Mouse (Mus musculus) neural tube, embryonic 14.5 days (tissue): ENCODE measurements around the gene Ager. TPM values are rescaled to one million over a fixed set of nuclear protein-coding genes. Genes with fewer than 3 reads are reported as not detected.

Source experiments
- ATAC-seq: fragments of 200-750 bp; cut with Nextera tagmentation; 2 replicates; pipeline ENCODE4 v1.8.0; 2017; ENCODE audit warnings: low read depth, mild to moderate bottlenecking, moderate TSS enrichment, moderate library complexity
- H3K27ac ChIP-seq: fragments of 300-500 bp; sonication (generic); 2 replicates; pipeline ENCODE4 v1.5.1; 2014; ENCODE audit warnings: low read depth, mild to moderate bottlenecking, control low read depth, low read length, moderate library complexity, mixed read lengths
- H3K27me3 ChIP-seq: fragments of 300-500 bp; sonication (generic); 2 replicates; pipeline ENCODE4 v1.6.1; 2014; ENCODE audit warnings: low read length; ENCODE audit not compliant: control insufficient read depth, insufficient read depth
- H3K36me3 ChIP-seq: fragments of 300-500 bp; sonication (generic); 2 replicates; pipeline ENCODE4 v1.6.1; 2014; ENCODE audit warnings: low read length, mixed read lengths; ENCODE audit not compliant: control insufficient read depth, insufficient read depth
- H3K4me1 ChIP-seq: fragments of 300-500 bp; sonication (generic); 2 replicates; pipeline ENCODE4 v1.6.1; 2014; ENCODE audit warnings: low read length; ENCODE audit not compliant: control insufficient read depth, insufficient read depth
- H3K4me2 ChIP-seq: fragments of 300-500 bp; sonication (generic); 2 replicates; pipeline ENCODE4 v1.6.1; 2014; ENCODE audit warnings: mild to moderate bottlenecking, low read depth, low read length, control low read depth
- H3K4me3 ChIP-seq: fragments of 300-500 bp; sonication (generic); 2 replicates; pipeline ENCODE4 v1.5.1; 2014; ENCODE audit warnings: low read depth, low read length, control low read depth, mixed read lengths
- H3K9ac ChIP-seq: fragments of 300-500 bp; sonication (generic); replicated peaks from 2 replicates; pipeline ENCODE4 v1.6.1; 2014; ENCODE audit warnings: low read depth, mild to moderate bottlenecking, control low read depth, low read length, mixed read lengths
- H3K9me3 ChIP-seq: fragments of 300-500 bp; sonication (generic); 2 replicates; pipeline ENCODE4 v1.6.1; 2016; ENCODE audit warnings: low read length; ENCODE audit not compliant: control insufficient read depth
- WGBS: fragments of 180-500 bp; shearing (Covaris S2); extraction: QIAGEN DNeasy Blood & Tissue Kit; methylation state at CpG from one replicate; pipeline ENCODE4 v1.1.7; 2014; 5-methylcytosine and 5-hydroxymethylcytosine counted together
- polyA plus RNA-seq: library from polyadenylated mRNA; unstranded; fragments of >200 nt; fragmentation: Nextera tagmentation; extraction: Ambion mirVana; gene quantifications from 2 replicates; pipeline ENCODE4 v1.2.1, GENCODE M21; 2014

Ager gene
- polyA plus RNA-seq, 1 experiment from 2014 or later: 1.4 TPM

- Histone ChIP-seq H3K4me2 (no peak overlapping the region), H3K27ac (no peak overlapping the region), H3K9me3 (no peaks in the 10 kb centered on the region), H3K27me3 (no peaks in the 10 kb centered on the region), H3K9ac (no peak overlapping the region), H3K4me3 (no peak overlapping the region), H3K4me1 (no peaks in the 10 kb centered on the region), H3K36me3 (no peaks in the 10 kb centered on the region)
- no peak for ATAC-seq
- WGBS: 55% methylated on average over 8 of the region's 8 CpGs
Measured at GRCm38 (mm10) chr17:34561200-34561599, 36.5 kb upstream of the Ager start.

- Histone ChIP-seq H3K27me3 (no peaks in the 10 kb centered on the region), H3K36me3 (no peaks in the 10 kb centered on the region), H3K4me2 (no peak overlapping the region), H3K4me3 (no peak overlapping the region), H3K4me1 (no peaks in the 10 kb centered on the region), H3K9me3 (no peaks in the 10 kb centered on the region), H3K9ac (no peak overlapping the region), H3K27ac (no peak overlapping the region)
- ATAC-seq: no peak
- 67% methylated on average over 3 of the region's 3 CpGs for WGBS
Measured at GRCm38 (mm10) chr17:34562595-34562994, 35.1 kb upstream of the Ager start.

GRCm38 (mm10) chr17:34563354-34563753 lies 34.3 kb upstream of the Ager start:
- Histone ChIP-seq H3K27me3 (no peaks in the 10 kb centered on the region), H3K4me2 (no peak overlapping the region), H3K9me3 (no peaks in the 10 kb centered on the region), H3K4me3 (no peak overlapping the region), H3K4me1 (no peaks in the 10 kb centered on the region), H3K9ac (no peak overlapping the region), H3K36me3 (no peaks in the 10 kb centered on the region), H3K27ac (no peak overlapping the region)
- 77% methylated on average over 11 of the region's 11 CpGs for WGBS
- no peak for ATAC-seq

GRCm38 (mm10) chr17:34564003-34564421 lies 33.6 kb upstream of the Ager start, which contains the start of gene Notch4:
Gene Notch4, plus strand, starts transcription at chr17:34564268.
- ATAC-seq: no peak
- Histone ChIP-seq H3K4me2 (no peak within 1 kb of the TSS), H3K9me3 (no peaks in the 10 kb centered on the region), H3K27me3 (no peaks in the 10 kb centered on the region), H3K9ac (no peak within 1 kb of the TSS), H3K4me3 (no peak within 1 kb of the TSS), H3K27ac (peak within 1 kb of the TSS; percentile 31; the same call in 1 of the 2 replicates), H3K4me1 (no peaks in the 10 kb centered on the region), H3K36me3 (no peaks in the 10 kb centered on the region)
- WGBS: 10% methylated on average over 6 of the region's 6 CpGs

- Histone ChIP-seq H3K27ac (no peak overlapping the region), H3K4me2 (no peak overlapping the region), H3K4me1 (no peaks in the 10 kb centered on the region), H3K9me3 (no peaks in the 10 kb centered on the region), H3K27me3 (no peaks in the 10 kb centered on the region), H3K9ac (no peak overlapping the region), H3K4me3 (no peak overlapping the region), H3K36me3 (no peaks in the 10 kb centered on the region)
- no peak for ATAC-seq
- WGBS: 60% methylated on average over 3 of the region's 3 CpGs
Measured at GRCm38 (mm10) chr17:34564796-34565195, 32.9 kb upstream of the Ager start.

GRCm38 (mm10) chr17:34567311-34567710 lies 30.4 kb upstream of the Ager start:
- Histone ChIP-seq H3K9ac (no peak overlapping the region), H3K9me3 (no peaks in the 10 kb centered on the region), H3K36me3 (no peaks in the 10 kb centered on the region), H3K27ac (no peak overlapping the region), H3K4me1 (no peaks in the 10 kb centered on the region), H3K4me3 (no peak overlapping the region), H3K4me2 (no peak overlapping the region), H3K27me3 (no peaks in the 10 kb centered on the region)
- 74% methylated on average over 9 of the region's 9 CpGs for WGBS
- ATAC-seq: no peak

- Histone ChIP-seq H3K9me3 (no peaks in the 10 kb centered on the region), H3K9ac (no peak overlapping the region), H3K27ac (no peak overlapping the region), H3K4me1 (no peaks in the 10 kb centered on the region), H3K36me3 (no peaks in the 10 kb centered on the region), H3K4me2 (no peak overlapping the region), H3K27me3 (no peaks in the 10 kb centered on the region), H3K4me3 (no peak overlapping the region)
- no peak for ATAC-seq
- WGBS: 83% methylated on average over 13 of the region's 13 CpGs
Measured at GRCm38 (mm10) chr17:34568421-34568820, 29.2 kb upstream of the Ager start.

GRCm38 (mm10) chr17:34569919-34570318 lies 27.7 kb upstream of the Ager start:
- H3K4me2 ChIP-seq: no peak overlapping the region
- H3K4me1 ChIP-seq: no peaks in the 10 kb centered on the region
- H3K9me3 ChIP-seq: no peaks in the 10 kb centered on the region
- H3K4me3 ChIP-seq: no peak overlapping the region
- no peaks in the 10 kb centered on the region for H3K36me3 ChIP-seq
- no peaks in the 10 kb centered on the region for H3K27me3 ChIP-seq
- 65% methylated on average over 4 of the region's 4 CpGs for WGBS
- H3K9ac ChIP-seq: no peak overlapping the region
- no peak for ATAC-seq
- no peak overlapping the region for H3K27ac ChIP-seq

- H3K9ac ChIP-seq: no peak overlapping the region
- no peaks in the 10 kb centered on the region for H3K9me3 ChIP-seq
- H3K36me3 ChIP-seq: no peaks in the 10 kb centered on the region
- no peak overlapping the region for H3K27ac ChIP-seq
- ATAC-seq: no peak
- no peaks in the 10 kb centered on the region for H3K4me1 ChIP-seq
- WGBS: 15% methylated on average over 5 of the region's 5 CpGs
- H3K4me3 ChIP-seq: no peak overlapping the region
- H3K27me3 ChIP-seq: no peaks in the 10 kb centered on the region
- H3K4me2 ChIP-seq: no peak overlapping the region
Measured at GRCm38 (mm10) chr17:34571875-34572274, 25.8 kb upstream of the Ager start.

- Histone ChIP-seq H3K4me1 (no peaks in the 10 kb centered on the region), H3K9ac (no peak overlapping the region), H3K27ac (no peak overlapping the region), H3K9me3 (no peaks in the 10 kb centered on the region), H3K27me3 (no peaks in the 10 kb centered on the region), H3K4me3 (no peak overlapping the region), H3K4me2 (no peak overlapping the region), H3K36me3 (no peaks in the 10 kb centered on the region)
- ATAC-seq: no peak
- 13% methylated on average over 15 of the region's 15 CpGs for WGBS
Measured at GRCm38 (mm10) chr17:34572361-34572760, 25.3 kb upstream of the Ager start.
